Mouse (Mus musculus): Measurements from ENCODE around the gene Egr2.

GRCm38 (mm10) chr10:67497951-67498350 lies 37.3 kb upstream of the Egr2 start:
- TF ChIP-seq CTCF (IDR thresholded peaks at IDR 0.05; ENCODE audit: extremely low read depth, insufficient read depth, low read length) (no peak), POLR2A (IDR thresholded peaks at IDR 0.05; ENCODE audit: extremely low read depth, insufficient read depth, low read length) (no peak)
